Mouse (Mus musculus) kidney, embryonic 15.5 days (tissue): ENCODE measurements at regions not wholly inside any gene's neighbourhood (a gene's known extent, or its start where the extent isn't known, plus 50 kb on each side); places are given as distances from the start of the nearest gene placed in this dataset.

Experiments
- ATAC-seq: fragments of 200-750 bp; cut with Nextera tagmentation; replicated peaks from 2 replicates; pipeline ENCODE4 v1.8.0; 2017; ENCODE audit warnings: moderate TSS enrichment; ENCODE audit not compliant: low FRiP score
- H3K27ac ChIP-seq: fragments of 300-500 bp; sonication (generic); 2 replicates; pipeline ENCODE4 v1.5.1; 2015; ENCODE audit warnings: mild to moderate bottlenecking, inconsistent platforms
- H3K27me3 ChIP-seq: fragments of 300-500 bp; sonication (generic); 2 replicates; pipeline ENCODE4 v1.6.1; 2015; ENCODE audit warnings: inconsistent platforms
- H3K36me3 ChIP-seq: fragments of 300-500 bp; sonication (generic); 2 replicates; pipeline ENCODE4 v1.6.1; 2015; ENCODE audit warnings: inconsistent platforms
- H3K4me1 ChIP-seq: fragments of 300-500 bp; sonication (generic); 2 replicates; pipeline ENCODE4 v1.6.1; 2015; ENCODE audit warnings: inconsistent platforms
- H3K4me2 ChIP-seq: fragments of 300-500 bp; sonication (generic); 2 replicates; pipeline ENCODE4 v1.6.1; 2015; ENCODE audit warnings: moderate library complexity, mild to moderate bottlenecking, inconsistent platforms
- H3K4me3 ChIP-seq: fragments of 300-500 bp; sonication (generic); replicated peaks from 2 replicates; pipeline ENCODE4 v1.5.1; 2015; ENCODE audit warnings: mild to moderate bottlenecking, inconsistent platforms
- H3K9ac ChIP-seq: fragments of 300-500 bp; sonication (generic); 2 replicates; pipeline ENCODE4 v1.6.1; 2015; ENCODE audit warnings: mild to moderate bottlenecking, inconsistent platforms
- H3K9me3 ChIP-seq: fragments of 300-500 bp; sonication (generic); replicated peaks from 2 replicates; pipeline ENCODE4 v1.6.1; 2016; ENCODE audit warnings: inconsistent platforms
- WGBS: fragments of 180-500 bp; shearing (Covaris S2); methylation state at CpG from one replicate; pipeline ENCODE4 v1.1.7; 2015; ENCODE audit warnings: mixed read lengths; 5-methylcytosine and 5-hydroxymethylcytosine counted together

GRCm38 (mm10) chr6:101556096-101556495 is 178.4 kb upstream of the Pdzrn3 start:
- H3K4me1 ChIP-seq = no peaks in the 10 kb centered on the region
- no peaks in the 10 kb centered on the region for H3K36me3 ChIP-seq
- no peak overlapping the region for H3K4me3 ChIP-seq
- 94% methylated on average over 1 of the region's 1 CpGs for WGBS
- H3K27me3 ChIP-seq = no peaks in the 10 kb centered on the region
- no peak for ATAC-seq
- H3K9ac ChIP-seq = no peak overlapping the region
- no peak overlapping the region for H3K27ac ChIP-seq
- no peaks in the 10 kb centered on the region for H3K9me3 ChIP-seq
- H3K4me2 ChIP-seq = no peak overlapping the region

DNA sequence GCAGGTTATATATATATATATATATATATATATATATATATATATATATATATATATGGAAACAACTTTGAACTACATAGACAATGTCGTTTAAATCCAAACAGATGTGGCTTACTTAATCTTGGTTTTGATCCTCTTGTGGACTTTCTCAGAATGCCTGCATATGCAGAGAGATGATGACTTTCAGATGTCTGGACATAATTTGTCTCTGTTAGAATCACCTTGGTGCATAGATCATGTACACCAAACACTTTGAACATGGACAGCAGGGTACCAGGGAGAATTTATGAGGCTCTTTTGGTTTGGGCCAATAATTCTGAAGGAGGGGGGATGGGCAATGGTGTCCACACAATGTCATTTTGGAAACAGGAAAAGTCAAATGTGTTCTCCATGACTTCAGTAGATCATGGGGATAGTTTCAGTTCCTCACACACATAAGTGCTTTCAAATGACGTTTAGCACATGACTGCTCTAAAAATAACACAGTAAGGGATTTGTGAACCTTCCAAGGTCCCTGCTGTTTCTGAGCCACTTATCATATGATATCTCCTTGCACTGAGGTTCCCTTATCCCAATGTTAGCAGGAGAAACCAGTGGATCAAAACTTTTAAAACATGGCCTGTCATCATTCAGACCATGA is 177.4 kb upstream of the Pdzrn3 start:
- WGBS = 52% methylated on average over 2 of the region's 2 CpGs
- Histone ChIP-seq H3K4me2 (no peak overlapping the region), H3K9me3 (no peaks in the 10 kb centered on the region), H3K4me1 (no peaks in the 10 kb centered on the region), H3K4me3 (no peak overlapping the region), H3K27ac (no peak overlapping the region), H3K9ac (no peak overlapping the region), H3K27me3 (no peaks in the 10 kb centered on the region), H3K36me3 (no peaks in the 10 kb centered on the region)
- ATAC-seq = no peak

DNA sequence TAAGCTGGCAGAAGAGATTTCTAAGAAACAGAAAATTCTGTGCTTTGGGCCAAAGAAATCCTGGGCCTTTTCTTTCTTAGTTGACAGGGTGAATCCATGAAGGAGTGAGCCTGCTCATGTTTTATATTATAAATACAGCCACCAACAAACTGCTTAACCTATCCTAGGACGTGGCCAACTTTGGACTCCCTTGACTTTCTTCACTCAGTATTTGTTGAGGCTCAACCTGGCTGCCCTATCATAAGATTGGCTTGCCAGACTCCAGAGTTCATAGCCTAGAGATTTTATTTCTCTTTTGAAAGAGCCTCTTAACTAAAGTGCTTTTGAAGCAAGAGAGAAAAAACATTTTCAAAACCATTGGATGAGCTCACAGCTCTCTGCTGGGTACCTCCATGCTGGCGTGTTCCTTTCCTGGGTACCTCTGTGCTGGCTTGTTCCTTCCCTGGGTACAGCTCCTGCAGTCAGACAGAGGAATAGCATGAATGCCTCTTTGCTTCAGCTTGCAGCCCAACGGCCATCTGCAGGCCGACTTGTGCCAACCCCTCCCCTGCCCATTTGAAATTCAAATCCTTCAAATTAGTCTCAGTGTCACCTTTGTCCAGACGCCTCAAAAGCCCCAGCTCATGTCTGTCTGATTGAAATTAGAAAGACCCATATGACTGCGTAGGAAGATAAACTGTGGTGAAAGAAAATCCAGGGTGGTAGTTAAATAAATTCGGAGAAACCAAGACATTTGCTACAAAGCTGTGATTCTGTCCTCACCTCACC is 173.0 kb upstream of the Pdzrn3 start:
- Histone ChIP-seq H3K36me3 (no peaks in the 10 kb centered on the region), H3K9me3 (no peaks in the 10 kb centered on the region), H3K4me1 (no peaks in the 10 kb centered on the region), H3K9ac (no peak overlapping the region), H3K27ac (no peak overlapping the region), H3K27me3 (no peaks in the 10 kb centered on the region), H3K4me2 (no peak overlapping the region), H3K4me3 (no peak overlapping the region)
- no peak for ATAC-seq
- 29% methylated on average over 7 of the region's 7 CpGs for WGBS

DNA sequence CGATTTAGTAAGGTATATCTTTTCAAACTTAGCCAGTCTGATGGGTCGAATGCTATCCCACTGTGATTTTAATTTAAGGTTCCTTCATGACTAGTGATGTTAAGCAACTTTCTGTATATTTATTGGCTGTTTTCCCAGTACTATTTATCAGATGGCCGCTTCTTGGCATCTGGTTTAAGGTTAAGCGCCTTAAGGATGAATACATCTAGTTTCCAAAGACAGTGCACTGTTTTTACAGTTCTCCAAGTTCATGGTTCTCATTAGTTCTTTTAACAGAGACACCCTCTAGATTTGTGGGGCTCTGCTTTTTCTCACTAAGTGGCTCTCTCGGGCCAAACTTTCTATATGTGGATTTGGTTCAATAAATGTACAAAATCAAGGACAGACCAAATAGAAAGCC is 159.9 kb upstream of the Pdzrn3 start:
- H3K4me2 ChIP-seq = no peak overlapping the region
- H3K9me3 ChIP-seq = 0 out of 2 replicates have a peak, but pooled peaks cover 2% of the 10 kb centered on the region
- H3K4me1 ChIP-seq = no peaks in the 10 kb centered on the region
- H3K27me3 ChIP-seq = peaks cover 9% of the 10 kb centered on the region; the same call in 1 of the 2 replicates
- ATAC-seq = no peak
- H3K27ac ChIP-seq = no peak overlapping the region
- H3K9ac ChIP-seq = no peak overlapping the region
- WGBS = 60% methylated on average over 5 of the region's 5 CpGs
- H3K4me3 ChIP-seq = no peak overlapping the region
- H3K36me3 ChIP-seq = no peaks in the 10 kb centered on the region

DNA sequence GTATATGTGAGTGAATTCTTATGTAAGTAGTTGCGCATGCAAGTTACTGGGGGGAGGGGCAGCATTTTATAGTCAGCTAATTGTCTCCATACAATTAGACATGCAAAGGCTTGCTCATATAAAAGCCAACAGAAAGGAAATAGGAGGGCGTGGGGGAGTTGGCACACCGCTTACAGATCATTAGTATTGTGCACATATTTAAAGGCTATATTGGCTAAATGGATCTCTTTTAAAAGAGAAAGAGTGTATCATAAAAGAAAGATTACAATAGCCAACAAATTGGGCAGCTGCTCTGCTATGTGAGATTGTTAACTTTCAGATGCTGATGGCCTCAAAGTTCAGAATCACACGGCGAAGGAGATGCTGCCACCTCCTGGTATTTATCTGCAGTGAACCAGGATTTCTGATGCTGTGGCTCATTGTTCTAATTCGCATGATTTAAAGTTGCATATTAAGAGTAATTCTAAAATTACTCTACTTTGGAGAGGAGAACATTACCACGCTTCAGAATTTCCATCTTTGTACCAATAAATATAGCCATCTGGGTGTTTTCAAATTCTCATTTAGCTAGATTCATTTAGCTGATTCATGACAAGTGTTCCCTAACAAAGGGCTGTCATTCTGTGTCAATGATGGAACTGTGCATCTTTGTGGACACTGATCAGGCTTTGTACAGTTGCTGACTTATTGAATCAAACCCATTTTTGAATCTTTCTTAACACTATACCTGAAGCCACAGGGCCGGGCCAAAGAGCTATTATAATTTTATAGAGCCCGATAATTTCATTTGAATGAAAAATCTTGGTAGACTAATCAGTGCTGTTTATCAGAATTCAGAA is 156.7 kb upstream of the Pdzrn3 start:
- Histone ChIP-seq H3K9me3 (no peaks in the 10 kb centered on the region), H3K27me3 (peaks cover 9% of the 10 kb centered on the region; the same call in 1 of the 2 replicates), H3K4me2 (no peak overlapping the region), H3K27ac (no peak overlapping the region), H3K36me3 (no peaks in the 10 kb centered on the region), H3K4me1 (no peaks in the 10 kb centered on the region), H3K9ac (no peak overlapping the region), H3K4me3 (no peak overlapping the region)
- no peak for ATAC-seq
- WGBS = 40% methylated on average over 9 of the region's 9 CpGs

- H3K27me3 ChIP-seq = peaks cover 9% of the 10 kb centered on the region; the same call in 1 of the 2 replicates
- H3K4me2 ChIP-seq = no peak overlapping the region
- 45% methylated on average over 7 of the region's 7 CpGs for WGBS
- no peaks in the 10 kb centered on the region for H3K4me1 ChIP-seq
- H3K36me3 ChIP-seq = no peaks in the 10 kb centered on the region
- no peaks in the 10 kb centered on the region for H3K9me3 ChIP-seq
- H3K4me3 ChIP-seq = no peak overlapping the region
- no peak overlapping the region for H3K9ac ChIP-seq
- H3K27ac ChIP-seq = no peak overlapping the region
- no peak for ATAC-seq
Measured at GRCm38 (mm10) chr6:101532436-101532835, 154.7 kb upstream of the Pdzrn3 start.

DNA sequence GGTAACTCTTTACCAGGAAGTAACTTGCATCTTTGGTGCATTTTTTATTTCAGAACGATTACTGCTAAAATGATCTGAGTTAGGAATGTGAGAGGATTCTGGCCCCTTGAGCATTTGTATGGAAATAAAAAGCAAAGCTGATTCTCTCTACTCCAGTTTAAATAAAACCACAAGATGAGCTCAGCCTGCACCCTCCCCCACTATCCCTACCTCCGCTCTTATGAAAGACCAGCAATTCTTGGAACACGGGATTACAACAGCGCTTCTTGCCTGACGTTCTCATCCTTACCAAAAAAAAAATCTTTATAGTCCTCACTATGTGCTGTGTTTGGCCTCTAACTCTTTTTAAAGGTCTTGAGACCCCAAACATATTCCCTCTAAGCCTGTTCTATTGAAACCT is 154.2 kb upstream of the Pdzrn3 start:
- Histone ChIP-seq H3K4me1 (no peaks in the 10 kb centered on the region), H3K36me3 (no peaks in the 10 kb centered on the region), H3K9me3 (no peaks in the 10 kb centered on the region), H3K27ac (no peak overlapping the region), H3K4me3 (no peak overlapping the region), H3K27me3 (peaks cover 9% of the 10 kb centered on the region; the same call in 1 of the 2 replicates), H3K4me2 (no peak overlapping the region), H3K9ac (no peak overlapping the region)
- ATAC-seq = no peak
- WGBS = 71% methylated on average over 5 of the region's 5 CpGs

GRCm38 (mm10) chr6:101525129-101525528 is 147.4 kb upstream of the Pdzrn3 start:
- WGBS = 67% methylated on average over 2 of the region's 2 CpGs
- no peaks in the 10 kb centered on the region for H3K36me3 ChIP-seq
- H3K27me3 ChIP-seq = no peaks in the 10 kb centered on the region
- H3K27ac ChIP-seq = no peak overlapping the region
- ATAC-seq = no peak
- no peaks in the 10 kb centered on the region for H3K9me3 ChIP-seq
- no peaks in the 10 kb centered on the region for H3K4me1 ChIP-seq
- no peak overlapping the region for H3K9ac ChIP-seq
- no peak overlapping the region for H3K4me2 ChIP-seq
- H3K4me3 ChIP-seq = no peak overlapping the region

- Histone ChIP-seq H3K4me2 (no peak overlapping the region), H3K27me3 (no peaks in the 10 kb centered on the region), H3K4me1 (peaks cover 15% of the 10 kb centered on the region), H3K27ac (no peak overlapping the region), H3K9ac (no peak overlapping the region), H3K9me3 (no peaks in the 10 kb centered on the region), H3K4me3 (no peak overlapping the region), H3K36me3 (no peaks in the 10 kb centered on the region)
- ATAC-seq = no peak
- WGBS = 88% methylated on average over 6 of the region's 6 CpGs
Measured at GRCm38 (mm10) chr6:101521316-101521715, 143.6 kb upstream of the Pdzrn3 start.

GRCm38 (mm10) chr6:101520755-101521154 is 143.1 kb upstream of the Pdzrn3 start:
- H3K9ac ChIP-seq = no peak overlapping the region
- H3K27me3 ChIP-seq = no peaks in the 10 kb centered on the region
- H3K4me3 ChIP-seq = no peak overlapping the region
- H3K27ac ChIP-seq = no peak overlapping the region
- no peak overlapping the region for H3K4me2 ChIP-seq
- peaks cover 15% of the 10 kb centered on the region for H3K4me1 ChIP-seq
- no peak for ATAC-seq
- WGBS = 92% methylated on average over 3 of the region's 3 CpGs
- no peaks in the 10 kb centered on the region for H3K9me3 ChIP-seq
- no peaks in the 10 kb centered on the region for H3K36me3 ChIP-seq

DNA sequence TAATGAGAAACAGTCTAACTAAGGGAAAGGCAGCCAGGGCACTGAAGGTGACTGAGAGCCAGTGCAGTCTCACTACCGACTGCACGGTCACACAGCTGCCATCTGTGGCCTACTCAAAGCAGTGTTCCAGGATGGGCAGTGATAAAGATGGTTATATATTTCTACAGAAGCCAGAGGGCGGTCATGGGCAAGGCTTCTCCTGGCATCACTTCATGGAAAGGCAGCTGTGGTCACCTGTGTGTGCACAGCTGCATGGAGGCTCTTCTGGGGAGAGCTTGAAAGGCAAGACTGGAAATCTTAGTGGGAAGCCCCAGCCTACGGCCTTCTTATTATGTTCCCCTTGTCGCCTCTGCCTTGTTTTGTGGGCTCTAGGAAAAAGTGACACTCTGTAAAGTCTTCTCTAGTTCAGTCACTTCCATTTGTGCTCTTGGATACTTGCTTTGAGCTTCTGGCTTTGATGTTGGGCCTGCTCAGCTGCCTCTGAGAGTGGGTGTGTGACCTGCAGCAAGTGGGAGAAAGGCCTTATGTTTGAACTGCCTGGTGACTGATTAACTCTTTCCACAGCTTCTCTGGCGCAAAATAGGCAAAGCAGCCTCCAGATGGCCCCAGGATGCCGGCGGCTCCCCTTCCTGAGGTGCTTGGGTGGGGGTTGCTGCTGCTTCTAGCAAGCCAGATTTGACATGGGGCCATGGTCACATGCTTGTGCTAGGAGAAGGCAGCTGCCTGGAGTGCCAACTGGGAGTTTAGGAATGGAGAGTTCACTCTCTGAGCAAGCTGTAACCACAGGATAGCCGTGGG is 141.4 kb upstream of the Pdzrn3 start:
- H3K4me1 ChIP-seq = peaks cover 15% of the 10 kb centered on the region
- no peaks in the 10 kb centered on the region for H3K9me3 ChIP-seq
- no peak overlapping the region for H3K4me3 ChIP-seq
- H3K27ac ChIP-seq = peak overlapping the region; percentile 84
- no peak overlapping the region for H3K4me2 ChIP-seq
- H3K9ac ChIP-seq = no peak overlapping the region
- peak; percentile 86 for ATAC-seq
- 27% methylated on average over 9 of the region's 9 CpGs for whole genome bisulfite sequencing
- H3K27me3 ChIP-seq = no peaks in the 10 kb centered on the region
- H3K36me3 ChIP-seq = no peaks in the 10 kb centered on the region
